Mouse (Mus musculus): ENCODE data around the gene Slc29a1. TPM values are rescaled to one million over a fixed set of nuclear protein-coding genes. Genes with fewer than 3 reads are reported as not detected.

The Slc29a1 gene
- polyA plus RNA-seq, 1 experiment from 2014 or later: 42.8 TPM

DNA sequence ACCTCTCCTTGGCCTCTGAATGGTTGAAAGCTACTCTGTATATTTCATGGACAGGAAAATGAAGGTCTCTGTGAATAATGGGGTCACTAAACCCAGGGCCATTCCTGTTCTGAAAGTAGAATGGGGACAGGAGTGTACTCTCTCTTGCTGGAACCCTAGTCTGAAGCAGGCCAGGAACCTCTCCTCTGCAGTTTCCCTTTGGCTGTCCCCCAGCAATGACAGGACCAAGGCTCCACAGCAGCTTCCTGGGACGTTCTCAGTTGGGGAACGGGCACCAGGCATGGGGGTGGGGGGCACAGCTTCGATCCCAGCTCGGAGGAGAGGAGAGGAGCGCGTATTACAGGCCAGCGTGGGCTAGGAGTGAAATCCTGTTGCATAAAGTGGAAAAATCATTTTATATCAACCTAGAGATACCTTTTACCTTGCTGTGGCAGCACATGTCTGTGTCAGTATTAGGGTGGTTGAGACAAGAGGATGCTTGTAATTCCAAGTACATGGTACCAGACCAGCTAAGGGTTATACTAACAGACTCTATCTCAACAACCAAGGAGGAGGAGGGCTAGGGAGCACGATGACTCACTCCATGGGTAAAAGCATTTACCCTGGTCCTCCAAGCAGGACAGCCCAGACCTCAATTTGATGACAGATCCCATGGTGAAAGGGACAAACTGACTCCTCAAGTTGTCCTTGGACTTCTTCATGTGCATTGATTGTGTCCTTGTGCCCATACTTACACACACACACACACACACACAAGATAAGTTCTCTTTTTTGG is 24.1 kb downstream of the Slc29a1 start:
- H3K27ac ChIP-seq (replicated peaks): peak overlapping the region; percentile 100
- WGBS: 92% methylated on average over 8 of the region's 8 CpGs
- no peak for ATAC-seq (ENCODE audit: low FRiP score)
- no peaks in the 10 kb centered on the region for H3K9me3 ChIP-seq (replicated peaks)
- H3K27me3 ChIP-seq (replicated peaks): no peaks in the 10 kb centered on the region
- H3K4me3 ChIP-seq (replicated peaks): no peak overlapping the region
- peak overlapping the region; percentile 79; the same call in 1 of the 2 replicates for H3K9ac ChIP-seq (replicated peaks)
- peaks cover 14% of the 10 kb centered on the region for H3K36me3 ChIP-seq
- peaks cover 33% of the 10 kb centered on the region for H3K4me1 ChIP-seq
- H3K4me2 ChIP-seq: peak overlapping the region; percentile 76

DNA sequence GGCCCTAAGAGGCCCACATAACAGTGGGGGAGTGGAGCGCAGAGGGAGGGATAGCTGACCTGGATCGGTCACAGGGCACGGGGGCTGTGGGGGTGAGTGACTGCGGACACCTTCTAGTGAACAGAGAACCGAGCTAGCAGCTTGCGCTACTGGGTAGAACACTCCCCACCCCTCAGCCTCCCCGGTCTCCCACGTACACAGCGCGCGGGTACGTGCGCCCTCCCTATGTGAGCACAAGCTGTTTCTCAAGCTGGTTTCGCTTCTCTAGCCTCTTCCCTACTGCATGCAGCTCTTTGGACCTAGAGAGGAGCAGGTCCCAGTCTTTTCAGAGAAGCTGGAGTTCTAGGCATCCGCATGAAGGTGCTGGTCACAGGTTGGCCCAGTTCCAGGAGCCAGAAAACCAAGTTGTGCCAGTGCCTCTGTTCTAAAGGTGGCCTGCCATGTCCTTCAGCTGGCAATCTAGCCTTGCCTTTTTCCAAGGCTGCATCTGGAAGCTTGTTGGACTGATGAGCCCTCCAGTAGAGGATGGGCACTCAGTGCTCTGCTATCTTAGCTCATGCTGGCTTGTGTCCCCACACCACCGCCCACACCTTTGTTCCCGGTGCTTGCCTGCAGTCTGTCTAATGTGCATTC is 25.2 kb downstream of the Slc29a1 start:
- Histone ChIP-seq H3K36me3 (peaks cover 25% of the 10 kb centered on the region), H3K27me3 (replicated peaks) (no peaks in the 10 kb centered on the region), H3K27ac (replicated peaks) (peak overlapping the region; percentile 100), H3K4me3 (replicated peaks) (peak overlapping the region; percentile 99), H3K9me3 (replicated peaks) (no peaks in the 10 kb centered on the region), H3K4me2 (peak overlapping the region; percentile 76), H3K4me1 (peaks cover 44% of the 10 kb centered on the region), H3K9ac (replicated peaks) (peak overlapping the region; percentile 79)
- 2% methylated on average over 17 of the region's 17 CpGs for WGBS
- ATAC-seq (ENCODE audit: low FRiP score): peak; percentile 73

DNA sequence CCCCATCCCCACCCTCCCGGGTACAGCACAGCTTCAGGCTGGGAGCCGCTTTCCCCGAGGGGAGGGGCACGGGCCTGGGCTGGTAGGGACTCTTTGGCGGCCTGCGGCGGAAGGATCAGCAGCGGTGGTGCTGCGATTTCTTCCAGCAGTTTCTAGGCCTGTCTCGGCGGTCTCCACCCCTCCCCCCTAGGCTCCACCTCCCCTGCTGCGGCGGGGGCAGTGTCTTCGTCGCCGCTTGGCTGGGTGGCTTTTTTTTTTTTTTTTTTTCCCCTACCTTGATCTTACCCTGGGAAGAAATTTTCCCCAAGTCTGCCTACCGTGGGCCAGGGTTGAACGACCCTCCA is 25.7 kb downstream of the Slc29a1 start:
- Histone ChIP-seq H3K27ac (replicated peaks) (peak overlapping the region; percentile 100), H3K9ac (replicated peaks) (peak overlapping the region; percentile 79), H3K4me1 (peaks cover 48% of the 10 kb centered on the region), H3K9me3 (replicated peaks) (no peaks in the 10 kb centered on the region), H3K4me3 (replicated peaks) (peak overlapping the region; percentile 99), H3K27me3 (replicated peaks) (no peaks in the 10 kb centered on the region), H3K4me2 (peak overlapping the region; percentile 76), H3K36me3 (peaks cover 30% of the 10 kb centered on the region)
- ATAC-seq (ENCODE audit: low FRiP score): peak; percentile 76
- 0% methylated on average over 18 of the region's 18 CpGs for WGBS

DNA sequence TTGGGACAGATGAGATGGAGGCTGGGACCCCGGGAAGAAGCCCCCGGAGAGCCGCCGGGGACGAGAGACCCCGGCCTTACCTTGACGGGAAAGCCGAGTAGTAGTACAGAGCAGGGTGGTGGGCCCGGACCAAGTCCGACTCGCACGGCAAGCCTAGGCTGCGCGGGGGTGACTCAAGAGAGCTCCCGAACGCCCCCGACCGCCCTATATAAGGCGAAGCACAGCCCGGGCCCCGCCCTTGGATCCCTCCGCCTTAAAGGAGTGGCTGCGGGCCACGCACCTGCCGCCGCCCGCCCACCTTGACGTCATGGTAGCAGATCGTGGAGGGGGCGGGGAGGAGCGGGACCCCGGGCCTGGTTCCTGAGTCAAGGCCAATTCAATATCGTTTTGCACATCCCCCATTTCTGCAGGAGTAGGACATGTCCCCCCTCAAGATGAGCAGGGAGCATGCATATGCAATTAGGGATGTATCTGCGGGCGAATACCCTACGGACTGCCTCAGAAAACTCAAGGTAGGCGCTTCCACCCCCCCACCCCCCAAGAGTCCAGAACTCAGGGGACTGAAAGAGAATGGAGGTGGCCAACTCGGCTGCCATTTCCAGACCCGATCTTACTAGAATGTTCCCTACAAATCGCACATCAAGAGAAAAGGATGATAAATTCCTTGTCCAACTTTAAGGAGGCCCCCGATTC is 26.2 kb downstream of the Slc29a1 start, which contains the start of gene Hsp90ab1:
Gene Hsp90ab1, minus strand, starts transcription at position 185 of the 693 bp plus-strand sequence.
- WGBS: under 1% methylated on average over 41 of the region's 41 CpGs

GRCm38 (mm10) chr17:45572103-45573086 is 27.0 kb downstream of the Slc29a1 start:
- H3K27ac ChIP-seq (replicated peaks): peak overlapping the region; percentile 100
- H3K4me2 ChIP-seq: peak overlapping the region; percentile 76
- H3K36me3 ChIP-seq: peaks cover 44% of the 10 kb centered on the region
- no peaks in the 10 kb centered on the region for H3K9me3 ChIP-seq (replicated peaks)
- peak overlapping the region; percentile 100 for H3K9ac ChIP-seq (replicated peaks)
- WGBS: under 1% methylated on average over 55 of the region's 57 CpGs
- H3K4me1 ChIP-seq: peaks cover 60% of the 10 kb centered on the region
- peak overlapping the region; percentile 99 for H3K4me3 ChIP-seq (replicated peaks)
- ATAC-seq (ENCODE audit: low FRiP score): peak; percentile 49
- H3K27me3 ChIP-seq (replicated peaks): no peaks in the 10 kb centered on the region

More for the DNA sequence above, 26.2 kb downstream of the Slc29a1 start, which contains the start of gene Hsp90ab1:
- Histone ChIP-seq H3K27me3 (replicated peaks) (no peaks in the 10 kb centered on the region), H3K36me3 (peaks cover 35% of the 10 kb centered on the region), H3K4me1 (peaks cover 53% of the 10 kb centered on the region), H3K4me2 (peak within 1 kb of the TSS; percentile 76), H3K27ac (replicated peaks) (peak within 1 kb of the TSS; percentile 100), H3K9ac (replicated peaks) (peak within 1 kb of the TSS; percentile 100), H3K4me3 (replicated peaks) (peak within 1 kb of the TSS; percentile 99), H3K9me3 (replicated peaks) (no peaks in the 10 kb centered on the region)
- ATAC-seq (ENCODE audit: low FRiP score): peak; percentile 89

- no peak for ATAC-seq (ENCODE audit: low FRiP score)
- Histone ChIP-seq H3K27me3 (replicated peaks) (no peaks in the 10 kb centered on the region), H3K4me1 (peaks cover 74% of the 10 kb centered on the region), H3K9ac (replicated peaks) (no peak overlapping the region), H3K4me2 (no peak overlapping the region), H3K36me3 (peaks cover 64% of the 10 kb centered on the region), H3K9me3 (replicated peaks) (no peaks in the 10 kb centered on the region), H3K27ac (replicated peaks) (no peak overlapping the region), H3K4me3 (replicated peaks) (no peak overlapping the region)
- WGBS: 86% methylated on average over 4 of the region's 4 CpGs
Measured at GRCm38 (mm10) chr17:45569999-45570398, 29.4 kb downstream of the Slc29a1 start.

GRCm38 (mm10) chr17:45568990-45569389 is 30.4 kb downstream of the Slc29a1 start:
- H3K36me3 ChIP-seq: peaks cover 64% of the 10 kb centered on the region
- H3K4me3 ChIP-seq (replicated peaks): no peak overlapping the region
- 90% methylated on average over 12 of the region's 12 CpGs for WGBS
- H3K27ac ChIP-seq (replicated peaks): no peak overlapping the region
- peaks cover 72% of the 10 kb centered on the region for H3K4me1 ChIP-seq
- H3K4me2 ChIP-seq: no peak overlapping the region
- H3K27me3 ChIP-seq (replicated peaks): no peaks in the 10 kb centered on the region
- ATAC-seq (ENCODE audit: low FRiP score): no peak
- no peak overlapping the region for H3K9ac ChIP-seq (replicated peaks)
- H3K9me3 ChIP-seq (replicated peaks): no peaks in the 10 kb centered on the region

GRCm38 (mm10) chr17:45567162-45567601 is 32.2 kb downstream of the Slc29a1 start:
- peaks cover 64% of the 10 kb centered on the region for H3K36me3 ChIP-seq
- no peaks in the 10 kb centered on the region for H3K27me3 ChIP-seq (replicated peaks)
- peaks cover 72% of the 10 kb centered on the region for H3K4me1 ChIP-seq
- no peaks in the 10 kb centered on the region for H3K9me3 ChIP-seq (replicated peaks)
- no peak overlapping the region for H3K4me3 ChIP-seq (replicated peaks)
- no peak overlapping the region for H3K9ac ChIP-seq (replicated peaks)
- 20% methylated on average over 4 of the region's 4 CpGs for whole genome bisulfite sequencing
- no peak overlapping the region for H3K4me2 ChIP-seq
- no peak for ATAC-seq (ENCODE audit: low FRiP score)
- no peak overlapping the region; the same call in 1 of the 2 replicates for H3K27ac ChIP-seq (replicated peaks)

GRCm38 (mm10) chr17:45566360-45567161 is 32.8 kb downstream of the Slc29a1 start:
- Histone ChIP-seq H3K9ac (replicated peaks) (no peak overlapping the region), H3K4me2 (no peak overlapping the region), H3K27ac (replicated peaks) (no peak overlapping the region; the same call in 1 of the 2 replicates), H3K4me3 (replicated peaks) (no peak overlapping the region), H3K4me1 (peaks cover 68% of the 10 kb centered on the region), H3K36me3 (peaks cover 62% of the 10 kb centered on the region), H3K27me3 (replicated peaks) (no peaks in the 10 kb centered on the region), H3K9me3 (replicated peaks) (no peaks in the 10 kb centered on the region)
- WGBS: 67% methylated on average over 18 of the region's 18 CpGs
- no peak for ATAC-seq (ENCODE audit: low FRiP score)

GRCm38 (mm10) chr17:45566031-45566359 is 33.4 kb downstream of the Slc29a1 start:
- H3K27me3 ChIP-seq (replicated peaks): no peaks in the 10 kb centered on the region
- no peak overlapping the region for H3K27ac ChIP-seq (replicated peaks)
- ATAC-seq (ENCODE audit: low FRiP score): no peak
- no peak overlapping the region for H3K4me3 ChIP-seq (replicated peaks)
- 73% methylated on average over 1 of the region's 1 CpGs for WGBS
- peaks cover 57% of the 10 kb centered on the region for H3K36me3 ChIP-seq
- no peak overlapping the region for H3K4me2 ChIP-seq
- H3K9me3 ChIP-seq (replicated peaks): no peaks in the 10 kb centered on the region
- peaks cover 62% of the 10 kb centered on the region for H3K4me1 ChIP-seq
- no peak overlapping the region for H3K9ac ChIP-seq (replicated peaks)
